Mouse (Mus musculus) midbrain, embryonic 10.5 days (tissue): ENCODE measurements around the gene Repin1. TPM values are rescaled to one million over a fixed set of nuclear protein-coding genes. Genes with fewer than 3 reads are reported as not detected.

Experiments used
- DNase-seq: peaks from one replicate; pipeline ENCODE4 v3.0.0-alpha.2; 2017; ENCODE audit warnings: low spot score
- H3K27ac ChIP-seq: fragments of 300-500 bp; sonication (generic); replicated peaks from 2 replicates; pipeline ENCODE4 v1.5.1; 2016; ENCODE audit warnings: mild to moderate bottlenecking
- H3K27me3 ChIP-seq: fragments of 300-500 bp; sonication (generic); 2 replicates; pipeline ENCODE4 v1.6.1; 2016; ENCODE audit warnings: low read depth, mild to moderate bottlenecking; ENCODE audit not compliant: poor library complexity, severe bottlenecking
- H3K36me3 ChIP-seq: fragments of 300-500 bp; sonication (generic); 2 replicates; pipeline ENCODE4 v1.6.1; 2016; ENCODE audit warnings: mild to moderate bottlenecking, moderate library complexity
- H3K4me1 ChIP-seq: fragments of 300-500 bp; sonication (generic); 2 replicates; pipeline ENCODE4 v1.6.1; 2016
- H3K4me3 ChIP-seq: fragments of 300-500 bp; sonication (generic); 2 replicates; pipeline ENCODE4 v1.5.1; 2016; ENCODE audit warnings: mild to moderate bottlenecking, moderate library complexity
- H3K9me3 ChIP-seq: fragments of 300-500 bp; sonication (generic); replicated peaks from 2 replicates; pipeline ENCODE4 v1.6.1; 2016; ENCODE audit warnings: mild to moderate bottlenecking
- WGBS: fragments of 180-500 bp; shearing (Covaris S2); methylation state at CpG from one replicate; pipeline ENCODE4 v1.1.7; 2016; 5-methylcytosine and 5-hydroxymethylcytosine counted together
- polyA plus RNA-seq: library from polyadenylated mRNA; unstranded; fragments of >200 nt; fragmentation: Nextera tagmentation; extraction: Ambion mirVana; gene quantifications from 2 replicates; pipeline ENCODE4 v1.2.1, GENCODE M21; 2016

Repin1 gene
- polyA plus RNA-seq, 1 experiment from 2014 or later, result 58.9 TPM

- peaks cover 19% of the 10 kb centered on the region for H3K27me3 ChIP-seq
- no peak overlapping the region for H3K4me3 ChIP-seq
- no peaks in the 10 kb centered on the region for H3K9me3 ChIP-seq
- no peak overlapping the region for H3K27ac ChIP-seq
- no peaks in the 10 kb centered on the region for H3K36me3 ChIP-seq
- H3K4me1 ChIP-seq, result peaks cover 20% of the 10 kb centered on the region
- no peak for DNase-seq
- 80% methylated on average over 2 of the region's 2 CpGs for WGBS
Measured at GRCm38 (mm10) chr6:48635105-48635504, 41.4 kb downstream of the Repin1 start.

- H3K27ac ChIP-seq, result no peak overlapping the region
- H3K36me3 ChIP-seq, result no peaks in the 10 kb centered on the region
- DNase-seq, result no peak
- no peaks in the 10 kb centered on the region for H3K9me3 ChIP-seq
- H3K4me1 ChIP-seq, result peaks cover 20% of the 10 kb centered on the region
- WGBS, result 61% methylated on average over 6 of the region's 6 CpGs
- no peak overlapping the region for H3K4me3 ChIP-seq
- 0 out of 2 replicates have a peak, but pooled peaks cover 6% of the 10 kb centered on the region for H3K27me3 ChIP-seq
Measured at GRCm38 (mm10) chr6:48636515-48636914, 42.8 kb downstream of the Repin1 start.

- Histone ChIP-seq H3K4me3 (no peak overlapping the region), H3K36me3 (no peaks in the 10 kb centered on the region), H3K4me1 (peaks cover 20% of the 10 kb centered on the region), H3K9me3 (no peaks in the 10 kb centered on the region), H3K27ac (no peak overlapping the region), H3K27me3 (no peaks in the 10 kb centered on the region)
- no peak for DNase-seq
- 71% methylated on average over 6 of the region's 6 CpGs for WGBS
Measured at GRCm38 (mm10) chr6:48637811-48638500, 44.3 kb downstream of the Repin1 start.

GRCm38 (mm10) chr6:48638553-48638952, 44.9 kb downstream of the Repin1 start:
- Histone ChIP-seq H3K4me1 (peaks cover 20% of the 10 kb centered on the region), H3K9me3 (no peaks in the 10 kb centered on the region), H3K4me3 (no peak overlapping the region), H3K27ac (no peak overlapping the region), H3K36me3 (no peaks in the 10 kb centered on the region), H3K27me3 (no peaks in the 10 kb centered on the region)
- DNase-seq, result no peak
- WGBS, result 74% methylated on average over 2 of the region's 2 CpGs

DNA sequence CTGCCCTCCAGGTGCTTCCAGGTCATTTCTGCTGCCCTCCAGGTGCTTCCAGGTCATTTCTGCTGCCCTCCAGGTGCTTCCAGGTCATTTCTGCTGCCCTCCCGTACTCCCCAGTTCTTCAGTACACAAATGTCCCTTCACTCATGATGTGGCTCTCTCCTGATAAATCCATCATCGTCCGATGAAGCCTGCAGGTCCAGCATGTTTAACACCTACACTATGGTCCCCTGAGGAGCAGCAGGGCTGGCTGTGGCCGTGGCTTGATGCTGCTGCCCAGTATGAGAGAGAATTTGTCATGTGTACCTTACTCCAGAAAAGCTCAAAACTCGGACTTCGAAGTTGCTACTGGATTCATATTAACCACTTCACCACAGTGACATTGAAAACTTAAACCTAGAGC, 47.7 kb downstream of the Repin1 start:
- H3K36me3 ChIP-seq, result no peaks in the 10 kb centered on the region
- H3K27ac ChIP-seq, result no peak overlapping the region
- WGBS, result 82% methylated on average over 6 of the region's 6 CpGs
- H3K4me3 ChIP-seq, result no peak overlapping the region
- no peak for DNase-seq
- no peaks in the 10 kb centered on the region for H3K9me3 ChIP-seq
- no peaks in the 10 kb centered on the region; the same call in none of the 2 replicates for H3K27me3 ChIP-seq
- H3K4me1 ChIP-seq, result peaks cover 19% of the 10 kb centered on the region

DNA sequence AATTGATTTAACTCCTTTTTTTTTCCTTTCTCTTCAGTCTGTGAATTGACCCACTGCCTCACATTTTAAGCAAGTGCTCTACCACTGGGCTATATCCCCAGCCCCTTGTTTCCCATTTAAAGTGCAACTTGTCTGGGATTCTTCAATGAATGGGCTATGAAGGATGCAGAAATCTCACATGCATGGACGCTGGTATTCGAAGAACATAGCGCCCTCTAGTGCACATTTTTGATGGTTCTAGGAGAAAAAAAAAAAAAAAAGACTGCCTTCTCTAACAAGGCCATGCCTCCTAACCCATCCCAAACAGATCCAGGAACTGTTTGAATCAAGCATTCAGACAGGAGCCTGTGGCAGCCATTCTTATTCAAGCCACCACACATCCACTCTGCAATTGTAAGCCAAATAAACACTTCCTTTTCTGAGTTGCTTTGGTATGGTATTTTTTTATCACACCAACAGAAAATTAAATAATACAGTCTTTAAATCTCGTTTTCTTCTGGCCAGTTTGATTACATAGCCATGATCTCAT, 49.1 kb downstream of the Repin1 start:
- Histone ChIP-seq H3K9me3 (no peaks in the 10 kb centered on the region), H3K27ac (no peak overlapping the region), H3K36me3 (no peaks in the 10 kb centered on the region), H3K27me3 (no peaks in the 10 kb centered on the region; the same call in none of the 2 replicates), H3K4me1 (peaks cover 4% of the 10 kb centered on the region; the same call in 1 of the 2 replicates), H3K4me3 (no peak overlapping the region)
- DNase-seq, result no peak
- 20% methylated on average over 4 of the region's 4 CpGs for WGBS

DNA sequence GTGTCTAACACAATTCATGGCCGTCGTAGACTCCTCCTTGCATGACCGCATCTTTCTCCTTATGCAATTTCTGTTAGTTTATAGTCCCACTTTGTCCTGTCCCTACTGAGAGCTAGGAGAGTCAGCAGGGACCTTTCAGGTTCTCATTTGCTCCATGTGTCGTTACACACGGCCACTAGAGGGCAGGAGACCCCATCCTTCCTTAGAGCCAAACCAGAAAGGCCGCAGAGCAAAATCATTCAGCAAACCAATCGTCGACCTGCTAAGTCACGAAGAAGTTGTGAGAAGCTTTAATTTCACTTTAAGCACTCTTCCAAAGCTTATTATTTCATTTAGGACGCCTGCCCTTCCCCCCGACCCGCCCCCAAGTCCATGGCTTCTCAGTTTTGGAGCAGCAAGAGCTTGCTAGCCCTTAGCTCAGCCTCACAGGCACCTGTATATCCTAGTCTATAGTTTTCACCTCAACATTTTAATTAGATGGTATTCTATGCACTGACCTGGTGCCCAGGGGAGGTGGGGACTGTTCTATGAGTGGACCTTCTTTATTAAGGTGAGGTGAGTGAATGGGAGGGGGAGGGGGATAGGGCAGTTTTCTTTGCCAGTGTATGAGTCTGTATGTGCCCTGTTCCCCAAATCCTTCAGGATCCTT, 52.1 kb downstream of the Repin1 start:
- Histone ChIP-seq H3K27me3 (no peaks in the 10 kb centered on the region; the same call in none of the 2 replicates), H3K36me3 (no peaks in the 10 kb centered on the region), H3K4me1 (no peaks in the 10 kb centered on the region), H3K27ac (no peak overlapping the region), H3K9me3 (no peaks in the 10 kb centered on the region), H3K4me3 (no peak overlapping the region)
- peak; percentile 71 for DNase-seq
- 21% methylated on average over 12 of the region's 12 CpGs for WGBS

GRCm38 (mm10) chr6:48646309-48646690, 52.6 kb downstream of the Repin1 start:
- WGBS, result 89% methylated on average over 4 of the region's 4 CpGs
- Histone ChIP-seq H3K9me3 (no peaks in the 10 kb centered on the region), H3K4me1 (no peaks in the 10 kb centered on the region), H3K27me3 (no peaks in the 10 kb centered on the region; the same call in none of the 2 replicates), H3K4me3 (no peak overlapping the region), H3K36me3 (no peaks in the 10 kb centered on the region), H3K27ac (no peak overlapping the region)
- no peak for DNase-seq

DNA sequence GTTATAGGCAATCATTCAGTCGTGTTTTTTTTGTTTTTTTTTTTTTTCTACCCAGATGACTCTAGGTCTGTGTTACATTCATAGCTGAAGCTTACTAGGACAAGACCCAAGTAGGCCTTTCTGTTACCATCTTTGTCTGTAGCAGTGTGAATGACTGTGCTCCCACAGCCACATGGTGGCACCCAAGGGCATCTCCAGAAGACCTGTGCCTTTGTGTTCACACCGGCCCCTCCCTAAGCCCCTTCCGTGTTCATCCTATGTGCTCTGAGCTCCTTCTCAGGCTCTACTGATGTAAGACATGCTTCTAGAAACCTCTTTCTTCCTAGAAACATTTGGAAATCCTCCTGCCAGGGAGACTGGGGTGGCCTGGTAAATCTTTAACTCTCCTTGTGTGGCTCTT, 53.3 kb downstream of the Repin1 start, which contains the start of gene Gimap8:
Gene Gimap8 (plus strand): TSS at position 240 of the 400 bp plus-strand sequence.
- DNase-seq, result no peak
- Histone ChIP-seq H3K27me3 (no peaks in the 10 kb centered on the region; the same call in none of the 2 replicates), H3K36me3 (no peaks in the 10 kb centered on the region), H3K4me3 (no peak within 1 kb of the TSS), H3K27ac (no peak within 1 kb of the TSS), H3K9me3 (no peaks in the 10 kb centered on the region), H3K4me1 (no peaks in the 10 kb centered on the region)
- 52% methylated on average over 3 of the region's 3 CpGs for WGBS

- Histone ChIP-seq H3K36me3 (no peaks in the 10 kb centered on the region), H3K4me3 (no peak overlapping the region), H3K4me1 (no peaks in the 10 kb centered on the region), H3K27ac (no peak overlapping the region), H3K9me3 (no peaks in the 10 kb centered on the region), H3K27me3 (no peaks in the 10 kb centered on the region; the same call in none of the 2 replicates)
- WGBS, result 96% methylated on average over 2 of the region's 2 CpGs
- DNase-seq, result no peak
Measured at GRCm38 (mm10) chr6:48647611-48648010, 53.9 kb downstream of the Repin1 start.

Other genes starting within 250 kb of the Repin1 start
- 20.4 and 24.4 TPM in 2 replicates for gene Krba1, start 198.3 kb upstream of the Repin1 start, polyA plus RNA-seq
- gene Zfp467, start 148.1 kb upstream of the Repin1 start, polyA plus RNA-seq, result 10.1 and 13.6 TPM in 2 replicates
- 0.07 and 0.21 TPM in 2 replicates for gene Sspo, start 145.7 kb upstream of the Repin1 start, polyA plus RNA-seq
- 59.0 and 71.9 TPM in 2 replicates for gene Atp6v0e2, start 56.3 kb upstream of the Repin1 start, polyA plus RNA-seq
- 17.1 and 21.8 TPM in 2 replicates for gene Lrrc61, start 39.1 kb upstream of the Repin1 start, polyA plus RNA-seq
- gene Rarres2, start 21.1 kb upstream of the Repin1 start, polyA plus RNA-seq, result 0.51 and 1.3 TPM in 2 replicates
- not detected in 2 replicates for gene Gm45021, start 4.3 kb upstream of the Repin1 start, polyA plus RNA-seq
- gene Gm44965, start 58 bp downstream of the Repin1 start, polyA plus RNA-seq, result 0.39 and 0.50 TPM in 2 replicates
- 10.3 and 11.4 TPM in 2 replicates for gene Zfp775, start 8.2 kb downstream of the Repin1 start, polyA plus RNA-seq
- 0.89 TPM in 2 replicates for gene AI854703, start 32.9 kb downstream of the Repin1 start, polyA plus RNA-seq
- 0.44 and 0.82 TPM in 2 replicates for gene Gimap8, start 53.4 kb downstream of the Repin1 start, polyA plus RNA-seq
- 2.6 and 3.9 TPM in 2 replicates for gene Gimap9, start 82.2 kb downstream of the Repin1 start, polyA plus RNA-seq
- 5.2 and 5.6 TPM in 2 replicates for gene Gimap4, start 90.7 kb downstream of the Repin1 start, polyA plus RNA-seq
- 6.7 and 8.4 TPM in 2 replicates for gene Gimap6, start 114.3 kb downstream of the Repin1 start, polyA plus RNA-seq
- 0.49 and 1.2 TPM in 2 replicates for gene Gm28053, start 124.7 kb downstream of the Repin1 start, polyA plus RNA-seq
- gene Gimap7, start 124.7 kb downstream of the Repin1 start, polyA plus RNA-seq, result not detected in 2 replicates
- gene Gimap1, start 145.2 kb downstream of the Repin1 start, polyA plus RNA-seq, result 4.6 and 5.7 TPM in 2 replicates
- 0.96 and 1.0 TPM in 2 replicates for gene Gimap5, start 152.3 kb downstream of the Repin1 start, polyA plus RNA-seq
- not detected in 2 replicates for gene Gimap3, start 177.0 kb downstream of the Repin1 start, polyA plus RNA-seq
- gene Tmem176a, start 247.0 kb downstream of the Repin1 start, polyA plus RNA-seq, result 10.9 and 14.4 TPM in 2 replicates
- gene Tmem176b, start 247.6 kb downstream of the Repin1 start, polyA plus RNA-seq, result 24.0 and 46.1 TPM in 2 replicates